Mouse (Mus musculus) heart, adult 9 months (tissue): ENCODE measurements around the gene Lims1.

Experiments
- DNase-seq, 2 experiments: peaks; one replicate each; pipeline ENCODE4 v3.0.0; 2022; ENCODE audit warnings: low spot score in 2 of 2

The Lims1 gene

GRCm38 (mm10) chr10:58343552-58343951 is 20.3 kb downstream of the Lims1 start:
- no peak for DNase-seq

- DNase-seq: no peak
Measured at GRCm38 (mm10) chr10:58350600-58350999, 27.3 kb downstream of the Lims1 start.

GRCm38 (mm10) chr10:58351670-58352069 is 28.4 kb downstream of the Lims1 start:
- no peak for DNase-seq

- DNase-seq: no peak
Measured at GRCm38 (mm10) chr10:58352364-58352763, 29.1 kb downstream of the Lims1 start.

- peak; percentile 39 to 51 for DNase-seq
Measured at GRCm38 (mm10) chr10:58354561-58354960, 31.3 kb downstream of the Lims1 start.

- DNase-seq: no peak
Measured at GRCm38 (mm10) chr10:58356460-58356859, 33.2 kb downstream of the Lims1 start.

- DNase-seq: peak in 1 of 2 experiments; percentile 41
Measured at GRCm38 (mm10) chr10:58359123-58359522, 35.9 kb downstream of the Lims1 start.

GRCm38 (mm10) chr10:58359952-58360351 is 36.7 kb downstream of the Lims1 start:
- DNase-seq: no peak

GRCm38 (mm10) chr10:58362745-58363144 is 39.5 kb downstream of the Lims1 start:
- DNase-seq: no peak

GRCm38 (mm10) chr10:58364770-58365515 is 41.7 kb downstream of the Lims1 start:
- no peak for DNase-seq

GRCm38 (mm10) chr10:58368791-58369706 is 45.8 kb downstream of the Lims1 start:
- no peak for DNase-seq

GRCm38 (mm10) chr10:58369707-58370093 is 46.4 kb downstream of the Lims1 start:
- no peak for DNase-seq

GRCm38 (mm10) chr10:58370143-58370542 is 46.9 kb downstream of the Lims1 start:
- DNase-seq: peak; percentile 31 to 56

GRCm38 (mm10) chr10:58370559-58370958 is 47.3 kb downstream of the Lims1 start:
- no peak for DNase-seq

GRCm38 (mm10) chr10:58371279-58371842 is 48.1 kb downstream of the Lims1 start:
- DNase-seq: no peak

GRCm38 (mm10) chr10:58372430-58373030 is 49.3 kb downstream of the Lims1 start:
- no peak for DNase-seq

- DNase-seq: no peak
Measured at GRCm38 (mm10) chr10:58373829-58374228, 50.6 kb downstream of the Lims1 start.

GRCm38 (mm10) chr10:58377592-58378197 is 54.4 kb downstream of the Lims1 start:
- no peak for DNase-seq

- DNase-seq: no peak
Measured at GRCm38 (mm10) chr10:58378380-58378779, 55.1 kb downstream of the Lims1 start.

- no peak for DNase-seq
Measured at GRCm38 (mm10) chr10:58379699-58380098, 56.4 kb downstream of the Lims1 start.

GRCm38 (mm10) chr10:58381904-58382303 is 58.6 kb downstream of the Lims1 start:
- no peak for DNase-seq
